Mouse (Mus musculus) midbrain, embryonic 11.5 days (tissue): ENCODE data around the gene Smad3. TPM values are rescaled to one million over a fixed set of nuclear protein-coding genes. Genes with fewer than 3 reads are reported as not detected.

Experiments used
- ATAC-seq: fragments of 200-750 bp; cut with Nextera tagmentation; 2 replicates; pipeline ENCODE4 v1.8.0; 2017; ENCODE audit warnings: moderate TSS enrichment, moderate library complexity; ENCODE audit not compliant: low FRiP score
- DNase-seq: peaks from one replicate; pipeline ENCODE4 v3.0.0; 2015; ENCODE audit warnings: low spot score; ENCODE audit errors: missing footprints
- H3K27ac ChIP-seq: fragments of 300-500 bp; sonication (generic); 2 replicates; pipeline ENCODE4 v1.5.1; 2014; ENCODE audit warnings: low read depth, low read length
- H3K27me3 ChIP-seq: fragments of 300-500 bp; sonication (generic); 2 replicates; pipeline ENCODE4 v1.6.1; 2014; ENCODE audit warnings: mild to moderate bottlenecking, low read length, moderate library complexity, mixed read lengths; ENCODE audit not compliant: control insufficient read depth, insufficient read depth
- H3K36me3 ChIP-seq: fragments of 300-500 bp; sonication (generic); 2 replicates; pipeline ENCODE4 v1.6.1; 2014; ENCODE audit warnings: mild to moderate bottlenecking, low read length, moderate library complexity, mixed read lengths; ENCODE audit not compliant: control insufficient read depth, insufficient read depth
- H3K4me1 ChIP-seq: fragments of 300-500 bp; sonication (generic); 2 replicates; pipeline ENCODE4 v1.6.1; 2014; ENCODE audit warnings: low read length; ENCODE audit not compliant: control insufficient read depth, insufficient read depth
- H3K4me2 ChIP-seq: fragments of 300-500 bp; sonication (generic); 2 replicates; pipeline ENCODE4 v1.6.1; 2014; ENCODE audit warnings: mild to moderate bottlenecking, moderate library complexity
- H3K4me3 ChIP-seq: fragments of 300-500 bp; sonication (generic); 2 replicates; pipeline ENCODE4 v1.5.1; 2014; ENCODE audit warnings: low read depth, low read length
- H3K9ac ChIP-seq: fragments of 300-500 bp; sonication (generic); 2 replicates; pipeline ENCODE4 v1.6.1; 2014; ENCODE audit warnings: low read length
- H3K9me3 ChIP-seq: fragments of 300-500 bp; sonication (generic); 2 replicates; pipeline ENCODE4 v1.6.1; 2016; ENCODE audit warnings: low read length; ENCODE audit not compliant: control insufficient read depth
- WGBS: fragments of 180-500 bp; shearing (Covaris S2); extraction: QIAGEN DNeasy Blood & Tissue Kit; methylation state at CpG from one replicate; pipeline ENCODE4 v1.1.7; 2014; 5-methylcytosine and 5-hydroxymethylcytosine counted together
- polyA plus RNA-seq: library from polyadenylated mRNA; unstranded; fragments of >200 nt; fragmentation: Nextera tagmentation; extraction: Ambion mirVana; gene quantifications from 2 replicates; pipeline ENCODE4 v1.2.1, GENCODE M21; 2014

The Smad3 gene
- polyA plus RNA-seq, 1 experiment from 2014 or later: 16.5 TPM

GRCm38 (mm10) chr9:63690511-63690910 lies 67.3 kb downstream of the Smad3 start:
- no peak for ATAC-seq

DNA sequence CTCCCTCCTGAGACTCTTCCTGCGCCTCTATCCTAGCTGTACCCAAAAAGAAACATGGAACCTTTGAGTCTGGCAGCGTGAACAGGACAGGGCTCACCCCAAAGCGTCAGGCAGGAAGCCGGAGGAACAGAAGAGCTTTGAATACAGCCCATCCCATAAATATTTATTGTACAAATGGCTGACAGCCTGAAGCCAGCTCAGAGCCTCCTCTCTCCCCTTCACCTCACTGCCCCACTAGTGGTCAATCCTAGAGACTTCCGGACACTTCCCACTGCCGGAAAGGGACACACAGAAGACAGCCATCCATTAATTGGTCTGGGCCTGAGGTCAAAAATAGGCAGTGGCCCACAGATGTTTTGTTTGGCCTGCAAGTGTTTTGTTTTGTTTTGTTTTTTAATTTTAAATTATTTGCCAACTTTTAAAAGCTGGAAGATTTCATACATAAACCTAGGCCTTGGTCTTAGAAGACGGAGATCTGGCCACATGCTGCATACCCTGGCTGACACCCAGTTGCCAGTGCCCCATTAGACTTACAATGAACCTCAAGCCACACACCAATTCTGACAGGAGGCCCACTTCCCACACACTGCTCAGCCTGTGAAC lies 70.3 kb downstream of the Smad3 start:
- no peak for ATAC-seq
- H3K27ac ChIP-seq: no peak overlapping the region

More at GRCm38 (mm10) chr9:63690511-63690910, 67.3 kb downstream of the Smad3 start:
- Histone ChIP-seq H3K4me2 (no peak overlapping the region), H3K27me3 (no peaks in the 10 kb centered on the region), H3K4me3 (no peak overlapping the region), H3K4me1 (no peaks in the 10 kb centered on the region), H3K36me3 (peaks cover 2% of the 10 kb centered on the region; the same call in 1 of the 2 replicates), H3K9me3 (no peaks in the 10 kb centered on the region), H3K27ac (no peak overlapping the region), H3K9ac (no peak overlapping the region)
- 86% methylated on average over 1 of the region's 1 CpGs for WGBS
- DNase-seq: no peak

GRCm38 (mm10) chr9:63685352-63685751 lies 72.4 kb downstream of the Smad3 start:
- no peak overlapping the region for H3K9ac ChIP-seq
- H3K4me1 ChIP-seq: no peaks in the 10 kb centered on the region
- H3K4me2 ChIP-seq: no peak overlapping the region
- no peak overlapping the region for H3K27ac ChIP-seq
- H3K27me3 ChIP-seq: no peaks in the 10 kb centered on the region
- no peak overlapping the region for H3K4me3 ChIP-seq
- WGBS: 51% methylated on average over 5 of the region's 5 CpGs
- no peaks in the 10 kb centered on the region for H3K9me3 ChIP-seq
- ATAC-seq: no peak
- DNase-seq: no peak
- peaks cover 2% of the 10 kb centered on the region; the same call in 1 of the 2 replicates for H3K36me3 ChIP-seq

More for the DNA sequence above, 70.3 kb downstream of the Smad3 start:
- no peaks in the 10 kb centered on the region for H3K27me3 ChIP-seq
- no peak for DNase-seq
- WGBS: 87% methylated on average over 7 of the region's 7 CpGs
- H3K9ac ChIP-seq: no peak overlapping the region
- H3K4me2 ChIP-seq: no peak overlapping the region
- no peak overlapping the region for H3K4me3 ChIP-seq
- H3K9me3 ChIP-seq: no peaks in the 10 kb centered on the region
- H3K36me3 ChIP-seq: peaks cover 2% of the 10 kb centered on the region; the same call in 1 of the 2 replicates
- H3K4me1 ChIP-seq: no peaks in the 10 kb centered on the region

GRCm38 (mm10) chr9:63684277-63684676 lies 73.5 kb downstream of the Smad3 start:
- Histone ChIP-seq H3K27ac (no peak overlapping the region), H3K4me2 (no peak overlapping the region), H3K9ac (no peak overlapping the region), H3K9me3 (no peaks in the 10 kb centered on the region), H3K4me3 (no peak overlapping the region), H3K4me1 (no peaks in the 10 kb centered on the region), H3K36me3 (no peaks in the 10 kb centered on the region), H3K27me3 (no peaks in the 10 kb centered on the region)
- DNase-seq (no peak), ATAC-seq (no peak)
- WGBS: 94% methylated on average over 6 of the region's 6 CpGs

GRCm38 (mm10) chr9:63682943-63683342 lies 74.9 kb downstream of the Smad3 start:
- Histone ChIP-seq H3K4me2 (no peak overlapping the region), H3K4me1 (no peaks in the 10 kb centered on the region), H3K27ac (no peak overlapping the region), H3K9me3 (no peaks in the 10 kb centered on the region), H3K27me3 (no peaks in the 10 kb centered on the region), H3K36me3 (no peaks in the 10 kb centered on the region), H3K4me3 (no peak overlapping the region), H3K9ac (no peak overlapping the region)
- ATAC-seq: no peak
- no peak for DNase-seq
- 92% methylated on average over 2 of the region's 2 CpGs for WGBS

- Histone ChIP-seq H3K9ac (no peak overlapping the region), H3K4me1 (no peaks in the 10 kb centered on the region), H3K36me3 (no peaks in the 10 kb centered on the region), H3K27me3 (no peaks in the 10 kb centered on the region), H3K4me2 (no peak overlapping the region), H3K9me3 (no peaks in the 10 kb centered on the region), H3K4me3 (no peak overlapping the region), H3K27ac (no peak overlapping the region)
- no peak for ATAC-seq
- WGBS: 91% methylated on average over 9 of the region's 9 CpGs
- DNase-seq: no peak
Measured at GRCm38 (mm10) chr9:63682301-63682700, 75.5 kb downstream of the Smad3 start.

DNA sequence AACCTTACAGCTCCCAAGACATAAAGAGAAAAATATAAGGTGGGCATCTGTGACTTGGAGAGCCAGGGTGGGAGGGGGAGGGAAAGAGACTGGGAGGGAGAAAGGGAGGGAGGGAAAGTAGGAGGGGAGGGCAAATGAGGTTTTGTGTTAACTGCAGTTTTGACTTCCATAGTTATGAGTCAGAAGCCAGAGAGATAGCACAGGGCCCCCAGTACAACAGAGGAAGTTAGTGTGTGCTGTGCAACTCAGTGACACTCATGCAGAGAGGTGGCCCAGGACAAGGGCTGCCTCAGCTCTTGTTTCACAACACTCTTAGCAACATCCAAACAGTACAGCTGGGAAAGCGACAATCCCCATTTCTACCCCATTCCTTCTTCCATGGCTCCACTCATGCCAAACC lies 79.7 kb downstream of the Smad3 start:
- DNase-seq (no peak), ATAC-seq (no peak)
- Histone ChIP-seq H3K27me3 (no peaks in the 10 kb centered on the region), H3K4me2 (no peak overlapping the region), H3K36me3 (no peaks in the 10 kb centered on the region), H3K4me1 (no peaks in the 10 kb centered on the region), H3K9ac (no peak overlapping the region), H3K9me3 (no peaks in the 10 kb centered on the region), H3K4me3 (no peak overlapping the region), H3K27ac (no peak overlapping the region)
- 81% methylated on average over 1 of the region's 1 CpGs for WGBS

DNA sequence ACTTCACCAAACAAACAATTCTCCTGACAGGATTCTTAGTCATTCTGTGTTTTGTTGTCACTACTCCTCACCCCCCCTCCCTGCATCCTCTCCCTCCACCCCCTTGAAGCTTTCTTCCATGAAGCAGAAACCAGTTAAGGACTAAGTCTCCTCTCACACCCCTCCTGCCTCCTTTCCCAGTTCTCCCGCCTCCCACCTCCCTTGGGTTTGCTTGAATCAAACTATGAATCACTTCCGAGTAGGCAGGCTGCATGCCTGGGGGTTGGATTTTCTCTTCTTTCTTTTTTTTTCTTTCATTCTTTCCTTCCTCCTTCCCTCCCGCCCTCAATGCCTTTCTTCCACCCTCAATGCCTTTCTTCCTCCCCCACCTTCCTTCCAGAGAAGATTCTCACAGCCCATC lies 80.2 kb downstream of the Smad3 start:
- no peaks in the 10 kb centered on the region for H3K9me3 ChIP-seq
- DNase-seq: no peak
- no peaks in the 10 kb centered on the region for H3K36me3 ChIP-seq
- no peaks in the 10 kb centered on the region for H3K27me3 ChIP-seq
- no peak overlapping the region for H3K9ac ChIP-seq
- H3K27ac ChIP-seq: no peak overlapping the region
- ATAC-seq: no peak
- H3K4me2 ChIP-seq: no peak overlapping the region
- H3K4me3 ChIP-seq: no peak overlapping the region
- no peaks in the 10 kb centered on the region for H3K4me1 ChIP-seq
- WGBS: 70% methylated on average over 3 of the region's 3 CpGs

- DNase-seq (no peak), ATAC-seq (no peak)
- H3K4me1 ChIP-seq: no peaks in the 10 kb centered on the region
- H3K9ac ChIP-seq: no peak overlapping the region
- H3K4me2 ChIP-seq: no peak overlapping the region
- H3K36me3 ChIP-seq: no peaks in the 10 kb centered on the region
- H3K4me3 ChIP-seq: no peak overlapping the region
- no peak overlapping the region for H3K27ac ChIP-seq
- no peaks in the 10 kb centered on the region for H3K27me3 ChIP-seq
- WGBS: 88% methylated on average over 10 of the region's 10 CpGs
- H3K9me3 ChIP-seq: no peaks in the 10 kb centered on the region
Measured at GRCm38 (mm10) chr9:63674613-63675012, 83.2 kb downstream of the Smad3 start.
